Mouse (Mus musculus): ENCODE measurements at regions not wholly inside any gene's neighbourhood (a gene's known extent, or its start where the extent isn't known, plus 50 kb on each side); places are given as distances from the start of the nearest gene placed in this dataset.
A peak's percentile ranks its signal among the peaks of the same experiment; 100 is the strongest.

DNA sequence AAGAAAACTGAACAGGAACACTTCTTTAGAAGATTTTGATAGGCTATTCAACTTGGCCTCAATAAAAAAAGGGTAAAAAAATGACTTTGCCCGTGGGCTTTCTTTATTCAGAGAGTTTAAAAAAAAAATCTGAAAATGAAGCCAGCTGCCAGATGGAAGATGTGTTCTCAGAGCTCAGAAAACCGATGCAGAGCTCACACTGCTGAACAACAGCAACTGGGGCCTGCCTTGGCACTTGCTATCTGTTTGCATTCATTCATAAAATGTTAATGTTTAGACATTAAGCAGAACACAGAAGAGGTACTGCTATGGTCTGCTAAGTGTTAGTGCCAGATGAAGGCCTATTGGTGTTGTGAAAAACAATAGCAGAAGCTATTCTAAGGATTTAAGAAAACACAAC lies 173.8 kb upstream of the Smc2 start:
- peak; percentile 8 to 20 for DNase-seq (ENCODE audit: low spot score in 2 of 2)

- no peak for DNase-seq (ENCODE audit: low spot score in 2 of 2)
Observed at GRCm38 (mm10) chr4:52282458-52282857, 156.6 kb upstream of the Smc2 start.

- DNase-seq (ENCODE audit: low spot score in 2 of 2): peak in 1 of 2 experiments; percentile 18
Observed at GRCm38 (mm10) chr4:52284909-52285308, 154.1 kb upstream of the Smc2 start.

- no peak for DNase-seq (ENCODE audit: low spot score in 2 of 2)
Observed at GRCm38 (mm10) chr4:52293676-52294075, 145.4 kb upstream of the Smc2 start.

GRCm38 (mm10) chr4:52299226-52299625 lies 139.8 kb upstream of the Smc2 start:
- no peak for DNase-seq (ENCODE audit: low spot score in 2 of 2)

- DNase-seq (ENCODE audit: low spot score in 2 of 2): no peak
Observed at GRCm38 (mm10) chr4:52301653-52302052, 137.4 kb upstream of the Smc2 start.

GRCm38 (mm10) chr4:52324300-52324699 lies 114.7 kb upstream of the Smc2 start:
- DNase-seq (ENCODE audit: low spot score in 2 of 2): no peak

GRCm38 (mm10) chr4:52331361-52331951 lies 107.6 kb upstream of the Smc2 start:
- peak; percentile 18 to 33 for DNase-seq (ENCODE audit: low spot score in 2 of 2)

DNA sequence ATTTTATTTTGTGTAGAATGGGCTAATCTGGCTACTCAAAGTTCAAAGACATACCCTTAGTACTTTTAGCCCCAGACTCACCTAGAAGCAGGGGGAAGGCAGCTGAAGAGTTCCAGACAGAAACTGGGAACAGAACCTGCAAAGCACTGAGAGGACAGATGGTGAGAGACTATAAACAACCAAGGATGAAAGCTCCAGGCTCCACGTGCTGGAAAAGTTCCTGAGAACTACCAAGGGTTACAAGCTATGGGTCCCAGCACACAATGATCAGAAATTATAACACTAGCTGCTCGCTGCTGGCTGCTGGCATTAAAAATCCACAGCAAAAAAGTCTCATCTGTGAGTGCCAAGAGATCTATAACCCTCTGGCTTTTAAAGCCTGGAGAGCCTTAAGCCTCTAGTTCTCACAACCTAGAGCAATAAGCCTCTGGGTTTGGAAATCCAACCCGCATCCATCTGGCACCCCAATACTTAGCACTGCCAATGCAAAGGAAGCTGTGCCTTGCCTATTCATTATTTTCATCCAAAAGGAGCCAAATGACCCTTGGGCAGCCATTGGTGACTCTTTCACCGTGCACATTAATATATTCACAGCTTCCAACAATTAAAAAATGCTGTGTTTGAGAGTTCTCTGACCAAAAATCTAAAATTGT lies 102.6 kb upstream of the Smc2 start:
- DNase-seq (ENCODE audit: low spot score in 2 of 2): no peak

DNA sequence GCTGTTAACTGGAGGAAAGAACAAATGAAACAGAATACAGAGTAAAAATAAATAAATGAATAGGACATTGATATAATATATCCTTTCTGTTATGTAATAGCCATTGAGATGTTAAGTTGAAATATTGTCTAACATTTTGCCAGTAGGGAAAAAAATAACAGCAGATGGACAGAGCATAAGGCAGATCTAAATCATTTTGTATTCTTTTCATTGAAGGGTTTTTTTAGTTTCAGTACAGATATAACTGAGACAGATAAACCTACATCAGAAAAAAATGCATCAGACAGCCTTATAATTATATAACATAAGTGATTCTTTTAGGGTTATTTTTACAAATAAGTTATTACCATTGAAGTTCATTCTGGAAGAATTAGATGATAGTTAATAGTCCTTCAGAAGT lies 97.8 kb upstream of the Smc2 start:
- no peak for DNase-seq (ENCODE audit: low spot score in 2 of 2)

- DNase-seq (ENCODE audit: low spot score in 2 of 2): no peak
Observed at GRCm38 (mm10) chr4:52361751-52362150, 77.3 kb upstream of the Smc2 start.

DNA sequence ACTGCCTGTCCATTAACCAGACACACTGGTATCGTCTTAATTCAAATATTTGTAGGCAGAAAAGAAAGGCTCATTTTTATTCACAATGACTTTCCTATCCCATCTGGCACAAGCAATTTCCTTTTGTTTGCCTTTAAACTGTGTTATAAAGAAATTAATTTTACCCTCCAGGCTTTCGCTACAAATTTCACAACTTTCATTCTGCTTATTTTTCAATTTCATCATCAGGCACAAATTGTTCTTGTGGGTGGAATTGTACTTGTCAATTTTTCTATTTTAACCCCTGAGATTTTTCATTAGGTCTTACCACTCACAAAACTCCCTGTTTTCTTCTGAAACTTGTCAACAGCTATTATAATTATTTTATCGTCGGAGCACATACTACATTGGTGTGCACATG lies 73.2 kb upstream of the Smc2 start:
- DNase-seq (ENCODE audit: low spot score in 2 of 2): no peak

DNA sequence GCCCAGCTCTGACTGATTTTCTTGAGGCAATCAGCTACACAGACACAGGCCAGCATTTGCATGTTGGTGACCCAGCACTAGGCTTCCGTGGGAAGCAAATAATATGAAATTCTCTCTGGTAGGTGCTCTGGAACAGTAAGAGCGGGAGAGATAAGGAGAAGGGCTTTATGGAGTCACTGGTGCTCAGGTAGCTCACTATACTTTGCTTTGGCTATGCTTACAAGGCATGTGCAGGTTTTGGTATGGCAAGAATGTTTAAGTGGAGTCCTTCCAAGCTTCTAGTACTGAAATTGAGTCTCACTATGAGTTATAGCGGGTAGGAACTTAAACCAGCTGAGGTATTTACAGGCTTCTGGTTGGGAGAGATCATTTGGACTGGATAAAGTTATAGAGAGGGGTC lies 70.5 kb upstream of the Smc2 start:
- DNase-seq (ENCODE audit: low spot score in 2 of 2): no peak
